Mouse (Mus musculus): ENCODE results near the gene Gm17268. TPM values are rescaled to one million over a fixed set of nuclear protein-coding genes. Genes with fewer than 3 reads are reported as not detected.

Gene Gm17268
- total RNA-seq, 1 experiment from 2014 or later = not detected

GRCm38 (mm10) chr11:82034446-82034845 is 3.9 kb downstream of the Gm17268 start:
- ATAC-seq (replicated peaks; ENCODE audit: insufficient number of reproducible peaks, low FRiP score, low TSS enrichment, poor library complexity, severe bottlenecking) = no peak

- ATAC-seq (replicated peaks; ENCODE audit: insufficient number of reproducible peaks, low FRiP score, low TSS enrichment, poor library complexity, severe bottlenecking) = no peak
These were observed 5.6 kb downstream of the Gm17268 start for GRCm38 (mm10) chr11:82032678-82033344.

GRCm38 (mm10) chr11:82032136-82032535 is 6.2 kb downstream of the Gm17268 start:
- no peak for ATAC-seq (replicated peaks; ENCODE audit: insufficient number of reproducible peaks, low FRiP score, low TSS enrichment, poor library complexity, severe bottlenecking)

- no peak for ATAC-seq (replicated peaks; ENCODE audit: insufficient number of reproducible peaks, low FRiP score, low TSS enrichment, poor library complexity, severe bottlenecking)
These were observed 8.2 kb downstream of the Gm17268 start for GRCm38 (mm10) chr11:82030171-82030570.

GRCm38 (mm10) chr11:82023769-82024168 is 14.6 kb downstream of the Gm17268 start:
- no peak for ATAC-seq (replicated peaks; ENCODE audit: insufficient number of reproducible peaks, low FRiP score, low TSS enrichment, poor library complexity, severe bottlenecking)

- peak; percentile 54; the same call in 1 of the 2 replicates for ATAC-seq (replicated peaks; ENCODE audit: insufficient number of reproducible peaks, low FRiP score, low TSS enrichment, poor library complexity, severe bottlenecking)
These were observed 15.8 kb downstream of the Gm17268 start for GRCm38 (mm10) chr11:82022504-82023056.

- no peak for ATAC-seq (replicated peaks; ENCODE audit: insufficient number of reproducible peaks, low FRiP score, low TSS enrichment, poor library complexity, severe bottlenecking)
These were observed 17.0 kb downstream of the Gm17268 start for GRCm38 (mm10) chr11:82021406-82021805.

GRCm38 (mm10) chr11:82019793-82020192 is 18.6 kb downstream of the Gm17268 start:
- no peak for ATAC-seq (replicated peaks; ENCODE audit: insufficient number of reproducible peaks, low FRiP score, low TSS enrichment, poor library complexity, severe bottlenecking)

GRCm38 (mm10) chr11:82019389-82019788 is 19.0 kb downstream of the Gm17268 start:
- ATAC-seq (replicated peaks; ENCODE audit: insufficient number of reproducible peaks, low FRiP score, low TSS enrichment, poor library complexity, severe bottlenecking) = no peak

GRCm38 (mm10) chr11:82016181-82016780 is 22.1 kb downstream of the Gm17268 start:
- peak; percentile 89 for ATAC-seq (replicated peaks; ENCODE audit: insufficient number of reproducible peaks, low FRiP score, low TSS enrichment, poor library complexity, severe bottlenecking)

- peak; percentile 61; the same call in 1 of the 2 replicates for ATAC-seq (replicated peaks; ENCODE audit: insufficient number of reproducible peaks, low FRiP score, low TSS enrichment, poor library complexity, severe bottlenecking)
These were observed 23.3 kb downstream of the Gm17268 start for GRCm38 (mm10) chr11:82015066-82015465.

GRCm38 (mm10) chr11:82013756-82014155 is 24.6 kb downstream of the Gm17268 start:
- no peak for ATAC-seq (replicated peaks; ENCODE audit: insufficient number of reproducible peaks, low FRiP score, low TSS enrichment, poor library complexity, severe bottlenecking)

GRCm38 (mm10) chr11:82011411-82012193 is 26.8 kb downstream of the Gm17268 start:
- ATAC-seq (replicated peaks; ENCODE audit: insufficient number of reproducible peaks, low FRiP score, low TSS enrichment, poor library complexity, severe bottlenecking) = no peak

- ATAC-seq (replicated peaks; ENCODE audit: insufficient number of reproducible peaks, low FRiP score, low TSS enrichment, poor library complexity, severe bottlenecking) = no peak
These were observed 28.2 kb downstream of the Gm17268 start for GRCm38 (mm10) chr11:82010115-82010514.

GRCm38 (mm10) chr11:82006796-82007423 is 31.5 kb downstream of the Gm17268 start:
- ATAC-seq (replicated peaks; ENCODE audit: insufficient number of reproducible peaks, low FRiP score, low TSS enrichment, poor library complexity, severe bottlenecking) = no peak

GRCm38 (mm10) chr11:82004810-82005209 is 33.6 kb downstream of the Gm17268 start:
- peak; percentile 93 for ATAC-seq (replicated peaks; ENCODE audit: insufficient number of reproducible peaks, low FRiP score, low TSS enrichment, poor library complexity, severe bottlenecking)

GRCm38 (mm10) chr11:82000581-82000980 is 37.8 kb downstream of the Gm17268 start:
- no peak for ATAC-seq (replicated peaks; ENCODE audit: insufficient number of reproducible peaks, low FRiP score, low TSS enrichment, poor library complexity, severe bottlenecking)

- ATAC-seq (replicated peaks; ENCODE audit: insufficient number of reproducible peaks, low FRiP score, low TSS enrichment, poor library complexity, severe bottlenecking) = no peak
These were observed 38.9 kb downstream of the Gm17268 start for GRCm38 (mm10) chr11:81999469-81999868.

- ATAC-seq (replicated peaks; ENCODE audit: insufficient number of reproducible peaks, low FRiP score, low TSS enrichment, poor library complexity, severe bottlenecking) = no peak
These were observed 39.7 kb downstream of the Gm17268 start for GRCm38 (mm10) chr11:81998646-81999045.
